Mouse (Mus musculus): Measurements from ENCODE around the gene Cxcl13. TPM values are rescaled to one million over a fixed set of nuclear protein-coding genes. Genes with fewer than 3 reads are reported as not detected.

Gene Cxcl13
- polyA plus RNA-seq (2015; fragmentation: Nextera tagmentation; extraction: Ambion mirVana) = 6.2 and 8.1 TPM in 2 replicates

DNA sequence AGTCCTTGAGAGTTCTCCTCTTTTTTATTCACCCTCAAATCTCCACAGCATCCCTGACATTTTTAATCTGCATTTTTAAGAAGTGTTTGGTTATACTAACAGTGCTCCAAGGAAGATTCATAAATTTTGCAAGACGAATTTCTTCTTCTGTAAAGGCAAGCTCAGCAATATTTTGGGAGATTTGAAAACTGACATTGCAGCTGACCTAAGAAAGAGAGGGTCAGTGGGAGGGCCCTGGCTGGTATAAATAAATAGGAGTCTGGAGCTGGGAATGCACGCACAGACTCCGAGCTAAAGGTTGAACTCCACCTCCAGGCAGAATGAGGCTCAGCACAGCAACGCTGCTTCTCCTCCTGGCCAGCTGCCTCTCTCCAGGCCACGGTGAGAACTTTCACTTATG is at the start of gene Cxcl13:
Gene Cxcl13, plus strand, starts transcription at position 301 of the 400 bp plus-strand sequence.
- Histone ChIP-seq H3K4me1 (no peaks in the 10 kb centered on the region), H3K9me3 (no peaks in the 10 kb centered on the region), H3K27ac (no peak within 1 kb of the TSS), H3K4me3 (no peak within 1 kb of the TSS), H3K36me3 (no peaks in the 10 kb centered on the region), H3K9ac (no peak within 1 kb of the TSS), H3K4me2 (no peak within 1 kb of the TSS), H3K27me3 (no peaks in the 10 kb centered on the region)
- no peak; the same call in 1 of the 2 replicates for ATAC-seq (ENCODE audit: borderline replicate concordance, extremely low read depth, low FRiP score, low TSS enrichment)
- 14% methylated on average over 5 of the region's 5 CpGs for WGBS

DNA sequence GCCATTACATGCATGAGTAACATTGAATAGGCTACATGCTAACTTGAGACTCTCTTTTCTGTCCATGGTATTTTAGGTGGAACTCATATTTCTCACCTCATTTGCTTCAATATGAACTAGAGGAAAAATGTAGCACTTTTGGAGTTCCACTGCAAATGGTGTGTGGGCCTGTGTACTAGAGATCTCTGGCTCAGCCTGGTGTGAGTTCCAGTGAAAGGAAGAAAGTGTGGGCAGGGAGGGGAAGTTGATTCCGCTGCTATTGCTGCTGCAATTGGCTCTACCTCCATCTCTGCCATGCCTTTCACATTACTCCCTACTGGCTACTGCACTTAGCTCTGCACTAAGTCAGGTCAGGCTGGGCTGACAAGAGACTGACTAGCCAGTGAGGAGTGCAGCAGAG is 45.7 kb upstream of the Cxcl13 start:
- no peak overlapping the region for H3K9ac ChIP-seq

DNA sequence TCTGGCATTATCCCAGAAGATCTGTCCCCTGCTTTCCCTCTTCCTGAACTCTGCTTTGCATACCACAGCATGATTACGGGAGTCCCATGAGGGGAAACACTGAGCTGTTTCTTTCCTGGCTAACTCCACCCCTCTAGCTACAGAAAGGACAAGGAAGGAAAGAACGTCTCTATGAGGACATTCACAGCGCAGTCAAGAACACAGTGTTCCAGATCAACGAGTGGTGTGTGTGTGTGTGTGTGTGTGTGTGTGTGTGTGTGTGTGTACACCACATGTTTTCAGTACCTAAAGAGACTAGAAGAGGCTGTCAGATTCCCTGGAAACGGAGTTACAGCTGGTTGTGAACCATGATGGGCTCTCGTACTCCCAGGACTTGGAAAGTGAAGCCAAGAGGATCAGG is 38.3 kb upstream of the Cxcl13 start:
- ATAC-seq (ENCODE audit: borderline replicate concordance, extremely low read depth, low FRiP score, low TSS enrichment) = no peak
- WGBS = 64% methylated on average over 6 of the region's 6 CpGs
- H3K27me3 ChIP-seq = no peaks in the 10 kb centered on the region
- no peaks in the 10 kb centered on the region for H3K9me3 ChIP-seq
- H3K9ac ChIP-seq = no peak overlapping the region
- no peak overlapping the region for H3K4me3 ChIP-seq
- H3K36me3 ChIP-seq = no peaks in the 10 kb centered on the region
- H3K4me1 ChIP-seq = no peaks in the 10 kb centered on the region
- no peak overlapping the region for H3K27ac ChIP-seq
- H3K4me2 ChIP-seq = no peak overlapping the region

More for the DNA sequence above, 45.7 kb upstream of the Cxcl13 start:
- no peaks in the 10 kb centered on the region for H3K36me3 ChIP-seq
- H3K4me2 ChIP-seq = no peak overlapping the region
- ATAC-seq (ENCODE audit: borderline replicate concordance, extremely low read depth, low FRiP score, low TSS enrichment) = no peak
- H3K9me3 ChIP-seq = no peaks in the 10 kb centered on the region
- H3K4me1 ChIP-seq = no peaks in the 10 kb centered on the region
- WGBS = 71% methylated on average over 1 of the region's 1 CpGs
- no peak overlapping the region for H3K27ac ChIP-seq
- H3K4me3 ChIP-seq = no peak overlapping the region
- no peaks in the 10 kb centered on the region for H3K27me3 ChIP-seq

DNA sequence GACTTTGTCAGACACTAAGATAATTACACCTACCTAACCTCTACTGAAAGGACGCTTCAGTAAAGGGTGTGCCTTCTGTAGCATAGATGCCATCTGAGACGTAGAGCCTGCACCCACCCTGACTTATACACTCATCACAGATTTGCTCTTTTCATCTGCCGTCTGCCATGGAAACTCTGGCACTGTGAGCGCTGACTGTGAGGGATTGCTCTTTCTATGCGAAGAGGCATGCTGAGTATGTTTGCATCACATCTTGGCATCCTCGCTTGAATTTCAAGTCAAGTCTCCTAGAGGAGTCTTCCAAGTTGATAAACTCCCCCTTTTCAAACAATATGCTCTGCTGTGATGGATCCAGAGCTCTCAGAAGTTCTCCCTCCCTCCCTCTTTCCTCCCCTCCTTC is 32.7 kb upstream of the Cxcl13 start:
- Histone ChIP-seq H3K9ac (no peak overlapping the region), H3K27ac (no peak overlapping the region), H3K4me1 (no peaks in the 10 kb centered on the region), H3K4me2 (no peak overlapping the region), H3K4me3 (no peak overlapping the region), H3K27me3 (no peaks in the 10 kb centered on the region), H3K9me3 (no peaks in the 10 kb centered on the region), H3K36me3 (no peaks in the 10 kb centered on the region)
- WGBS = 50% methylated on average over 6 of the region's 6 CpGs
- ATAC-seq (ENCODE audit: borderline replicate concordance, extremely low read depth, low FRiP score, low TSS enrichment) = no peak

DNA sequence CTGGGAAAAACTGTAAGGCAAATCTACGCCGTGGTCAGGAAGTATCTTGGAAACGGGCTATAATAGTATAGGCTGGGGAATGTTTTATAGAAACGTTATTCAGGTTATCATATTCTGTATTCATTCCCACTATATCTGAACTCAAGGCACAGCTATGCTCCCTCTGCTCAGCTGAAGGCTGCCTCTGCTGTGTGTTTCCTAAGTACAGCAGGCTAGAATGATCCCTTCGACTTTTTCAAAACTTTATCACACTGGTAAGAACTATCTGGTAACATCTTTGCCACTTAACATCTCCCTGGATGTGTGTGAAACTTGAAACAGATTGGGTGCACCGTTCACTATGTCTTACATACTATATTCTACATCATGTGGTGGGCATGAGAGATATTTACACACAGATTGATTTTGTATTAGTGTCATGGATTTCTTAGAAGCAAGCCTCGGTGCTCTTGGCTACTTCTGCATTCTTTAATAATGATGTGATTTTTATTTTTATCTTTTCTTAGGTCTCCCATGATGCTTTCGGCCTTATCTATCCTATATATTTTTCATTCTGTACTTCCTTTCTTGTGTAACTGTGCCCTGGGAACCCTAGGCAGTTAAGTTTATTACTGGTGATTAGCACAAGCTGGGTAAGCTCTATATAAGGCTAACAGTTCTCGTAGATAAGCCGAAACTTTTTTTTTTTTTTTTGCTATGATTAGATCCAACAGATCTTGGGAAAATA is 31.4 kb upstream of the Cxcl13 start:
- Histone ChIP-seq H3K9ac (no peak overlapping the region), H3K4me1 (no peaks in the 10 kb centered on the region), H3K27ac (no peak overlapping the region; the same call in 1 of the 2 replicates), H3K9me3 (no peaks in the 10 kb centered on the region), H3K4me3 (no peak overlapping the region), H3K36me3 (no peaks in the 10 kb centered on the region), H3K27me3 (no peaks in the 10 kb centered on the region), H3K4me2 (no peak overlapping the region)
- 67% methylated on average over 10 of the region's 10 CpGs for WGBS
- no peak for ATAC-seq (ENCODE audit: borderline replicate concordance, extremely low read depth, low FRiP score, low TSS enrichment)

DNA sequence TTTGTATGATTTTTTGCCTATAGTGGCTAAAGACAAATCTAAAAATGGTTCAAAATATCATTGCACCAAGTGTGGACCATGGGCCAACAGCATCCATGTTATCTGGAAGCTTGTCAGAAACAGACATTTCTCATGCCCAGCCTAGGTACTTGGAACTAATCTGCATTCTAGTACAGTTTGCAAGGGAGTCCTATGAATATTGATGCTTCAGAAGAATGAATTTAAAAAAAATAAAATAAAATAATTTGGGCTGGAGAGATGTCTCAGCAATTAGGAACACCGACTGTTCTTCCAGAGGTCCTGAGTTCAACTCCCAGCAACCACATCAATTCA is 30.9 kb upstream of the Cxcl13 start:
- Histone ChIP-seq H3K4me1 (no peaks in the 10 kb centered on the region), H3K9ac (no peak overlapping the region), H3K9me3 (no peaks in the 10 kb centered on the region), H3K27me3 (no peaks in the 10 kb centered on the region), H3K36me3 (no peaks in the 10 kb centered on the region), H3K27ac (no peak overlapping the region), H3K4me3 (no peak overlapping the region), H3K4me2 (no peak overlapping the region)
- no peak for ATAC-seq (ENCODE audit: borderline replicate concordance, extremely low read depth, low FRiP score, low TSS enrichment)
- WGBS = 91% methylated on average over 1 of the region's 1 CpGs

DNA sequence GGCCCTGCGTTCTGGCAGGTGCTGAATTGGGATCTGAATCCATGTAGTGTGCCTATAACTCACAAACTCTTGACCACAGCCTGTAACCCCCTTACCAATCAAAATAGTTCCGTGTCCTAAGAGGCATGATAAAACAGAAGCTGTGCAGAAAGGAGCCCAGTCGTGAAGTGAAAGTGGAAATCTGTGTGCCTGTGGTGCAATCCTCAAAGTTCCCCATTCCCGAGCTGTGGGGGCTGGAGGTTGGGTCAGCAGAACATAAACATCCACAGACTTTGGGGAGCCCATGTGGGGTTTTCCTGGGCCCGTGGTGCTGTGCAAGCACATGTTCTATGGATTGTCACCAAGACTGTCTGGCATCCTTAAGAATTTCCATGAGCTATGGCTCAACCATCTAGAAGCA is 21.7 kb upstream of the Cxcl13 start:
- Histone ChIP-seq H3K27me3 (no peaks in the 10 kb centered on the region), H3K9me3 (no peaks in the 10 kb centered on the region), H3K4me1 (no peaks in the 10 kb centered on the region), H3K4me3 (no peak overlapping the region), H3K27ac (no peak overlapping the region), H3K4me2 (no peak overlapping the region), H3K9ac (no peak overlapping the region), H3K36me3 (no peaks in the 10 kb centered on the region)
- no peak for ATAC-seq (ENCODE audit: borderline replicate concordance, extremely low read depth, low FRiP score, low TSS enrichment)
- 66% methylated on average over 5 of the region's 5 CpGs for WGBS

DNA sequence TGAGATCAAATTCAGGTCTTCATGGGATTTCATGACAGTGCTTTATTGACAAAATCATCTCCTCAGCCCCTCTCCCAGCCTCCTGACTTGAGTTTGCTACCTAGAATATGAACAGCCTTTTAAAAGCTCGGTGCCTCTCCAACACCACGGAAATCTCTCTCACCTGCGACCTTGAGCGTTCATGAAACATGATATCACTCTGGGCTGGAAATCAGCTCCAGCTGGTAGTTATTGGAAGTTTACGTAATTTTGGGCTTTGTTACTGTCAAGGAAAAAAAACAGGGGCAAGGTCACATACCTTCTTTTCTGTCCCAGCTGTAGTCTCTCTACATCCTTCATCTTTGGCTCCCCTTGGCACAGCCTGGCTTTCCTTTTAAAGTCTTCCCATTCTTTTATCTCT is 20.7 kb upstream of the Cxcl13 start:
- Histone ChIP-seq H3K4me1 (no peaks in the 10 kb centered on the region), H3K9ac (no peak overlapping the region), H3K9me3 (no peaks in the 10 kb centered on the region), H3K36me3 (no peaks in the 10 kb centered on the region), H3K4me2 (no peak overlapping the region), H3K4me3 (no peak overlapping the region), H3K27ac (no peak overlapping the region), H3K27me3 (no peaks in the 10 kb centered on the region)
- no peak for ATAC-seq (ENCODE audit: borderline replicate concordance, extremely low read depth, low FRiP score, low TSS enrichment)
- 33% methylated on average over 5 of the region's 5 CpGs for WGBS

DNA sequence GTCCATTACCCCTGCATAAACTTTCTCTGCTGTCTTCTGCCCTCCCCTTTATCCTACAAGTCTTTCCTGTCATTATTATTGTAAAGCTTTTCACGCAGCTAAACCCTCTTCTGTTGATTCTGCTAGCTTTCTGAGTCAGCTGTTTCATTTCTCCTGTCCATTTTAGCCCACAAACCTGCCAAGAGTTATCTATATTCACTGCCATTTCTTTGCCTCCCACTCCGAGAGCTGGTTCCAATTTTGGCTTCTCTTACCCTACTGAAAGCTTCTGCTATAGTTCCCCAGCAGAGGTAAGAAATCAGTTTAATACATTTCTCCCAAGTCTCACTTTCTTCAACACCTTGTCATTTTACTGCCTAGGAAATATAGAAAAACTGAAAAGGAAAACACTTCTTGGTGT is 19.6 kb upstream of the Cxcl13 start:
- no peaks in the 10 kb centered on the region for H3K4me1 ChIP-seq
- no peaks in the 10 kb centered on the region for H3K9me3 ChIP-seq
- no peak overlapping the region for H3K27ac ChIP-seq
- H3K9ac ChIP-seq = no peak overlapping the region
- ATAC-seq (ENCODE audit: borderline replicate concordance, extremely low read depth, low FRiP score, low TSS enrichment) = no peak
- WGBS = 36% methylated on average over 2 of the region's 2 CpGs
- no peak overlapping the region for H3K4me2 ChIP-seq
- no peaks in the 10 kb centered on the region for H3K36me3 ChIP-seq
- no peak overlapping the region for H3K4me3 ChIP-seq
- H3K27me3 ChIP-seq = no peaks in the 10 kb centered on the region

DNA sequence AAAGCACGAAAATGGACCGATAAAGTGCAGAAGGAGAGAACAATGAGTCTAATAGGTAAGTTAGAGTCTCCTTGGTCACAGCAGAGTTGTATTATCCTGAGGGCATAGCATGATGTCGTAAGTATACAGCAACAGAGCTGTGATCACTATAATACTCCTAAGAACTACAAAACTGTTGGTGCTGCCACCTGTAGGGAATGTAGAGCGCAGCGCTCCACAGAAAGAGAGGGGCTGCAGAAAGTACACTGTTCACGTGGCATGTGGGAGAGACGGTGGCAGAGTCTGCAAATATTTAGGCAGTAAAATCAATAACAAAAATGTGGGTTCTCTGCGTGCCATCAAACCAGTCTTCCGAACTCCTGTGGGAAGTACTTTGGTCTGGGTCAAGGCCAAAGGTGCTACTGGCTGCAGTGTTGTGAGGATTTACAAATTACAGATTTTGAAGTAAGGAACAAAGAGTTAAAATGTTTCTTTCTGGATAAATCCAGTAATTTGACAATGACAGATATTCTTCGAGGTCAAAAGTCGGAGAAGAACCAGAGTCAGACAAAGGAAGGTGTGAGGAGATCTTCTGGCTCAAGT is 18.6 kb upstream of the Cxcl13 start:
- Histone ChIP-seq H3K4me1 (no peaks in the 10 kb centered on the region), H3K36me3 (no peaks in the 10 kb centered on the region), H3K27ac (no peak overlapping the region), H3K4me3 (no peak overlapping the region), H3K27me3 (no peaks in the 10 kb centered on the region), H3K9ac (no peak overlapping the region), H3K4me2 (no peak overlapping the region), H3K9me3 (no peaks in the 10 kb centered on the region)
- 61% methylated on average over 11 of the region's 11 CpGs for WGBS
- no peak for ATAC-seq (ENCODE audit: borderline replicate concordance, extremely low read depth, low FRiP score, low TSS enrichment)

DNA sequence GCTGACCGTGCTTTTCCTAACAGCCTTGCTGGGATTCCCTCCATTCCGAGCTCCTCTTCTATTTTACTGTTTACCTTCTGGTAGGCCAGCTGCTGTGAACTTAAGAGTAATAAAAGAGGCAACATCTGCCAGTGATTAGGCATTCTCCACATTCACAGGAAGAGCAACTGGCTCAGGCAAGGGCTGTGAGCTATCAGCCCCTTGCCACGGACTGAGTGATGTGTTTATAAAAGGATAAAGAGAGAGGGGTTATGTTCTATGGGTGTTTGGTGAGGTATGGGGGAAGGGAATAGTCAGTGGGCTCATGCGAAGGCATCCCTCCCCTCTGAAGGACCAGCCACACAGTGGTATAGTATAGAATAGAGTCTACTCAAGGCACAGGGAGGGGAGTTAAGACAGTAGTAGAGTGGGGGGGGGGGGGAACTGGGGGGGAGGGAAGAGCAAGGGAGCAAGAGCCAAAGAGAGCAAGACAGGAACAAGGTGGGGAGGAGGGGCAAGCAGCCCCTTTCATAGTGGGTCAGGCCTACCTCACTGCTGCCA is 16.0 kb upstream of the Cxcl13 start:
- no peaks in the 10 kb centered on the region for H3K27me3 ChIP-seq
- H3K36me3 ChIP-seq = no peaks in the 10 kb centered on the region
- ATAC-seq (ENCODE audit: borderline replicate concordance, extremely low read depth, low FRiP score, low TSS enrichment) = no peak
- no peak overlapping the region for H3K9ac ChIP-seq
- H3K9me3 ChIP-seq = no peaks in the 10 kb centered on the region
- H3K4me1 ChIP-seq = no peaks in the 10 kb centered on the region
- no peak overlapping the region for H3K4me2 ChIP-seq
- H3K27ac ChIP-seq = no peak overlapping the region
- 19% methylated on average over 4 of the region's 4 CpGs for WGBS
- no peak overlapping the region for H3K4me3 ChIP-seq

DNA sequence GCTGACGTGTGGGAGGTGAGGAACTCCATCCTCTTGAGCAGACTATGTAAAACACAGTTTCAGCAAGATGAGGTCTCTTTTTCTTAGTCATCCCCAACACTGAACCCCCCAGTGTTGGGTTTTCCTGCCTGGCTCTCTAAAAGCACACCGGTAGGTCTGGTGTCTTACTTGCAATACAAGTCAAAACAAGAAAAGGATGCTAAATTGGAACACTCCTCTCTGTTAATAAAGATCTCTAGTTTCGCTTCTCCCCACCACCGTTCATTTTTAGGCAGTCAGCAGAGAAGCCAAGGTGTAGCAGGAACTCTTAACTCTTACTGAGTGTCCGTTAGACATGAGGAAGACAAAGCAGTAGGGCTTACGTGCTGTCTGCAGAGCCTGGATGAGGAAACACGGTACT is 15.2 kb upstream of the Cxcl13 start:
- Histone ChIP-seq H3K9ac (no peak overlapping the region), H3K27me3 (no peaks in the 10 kb centered on the region), H3K4me3 (no peak overlapping the region), H3K27ac (no peak overlapping the region), H3K4me1 (no peaks in the 10 kb centered on the region), H3K9me3 (no peaks in the 10 kb centered on the region), H3K4me2 (no peak overlapping the region), H3K36me3 (no peaks in the 10 kb centered on the region)
- no peak for ATAC-seq (ENCODE audit: borderline replicate concordance, extremely low read depth, low FRiP score, low TSS enrichment)
- 75% methylated on average over 7 of the region's 7 CpGs for WGBS
